Mouse (Mus musculus) myocyte (in vitro differentiated cells): ENCODE data around the gene Adgrl1.

Experiments used
- E2F4 ChIP-seq: IDR thresholded peaks from one replicate; pipeline ENCODE4 v1.6.1; 2011; ENCODE audit warnings: mild to moderate bottlenecking, control low read depth, moderate library complexity; ENCODE audit not compliant: insufficient read depth
- MYOG ChIP-seq, 3 experiments: IDR thresholded peaks; one replicate each; pipeline ENCODE4 v1.6.1; 2011; ENCODE audit warnings: control low read depth in 2 of 3, low read depth in 2 of 3, mild to moderate bottlenecking in 2 of 3; ENCODE audit not compliant: insufficient read length in 2 of 3, control insufficient read depth in 1 of 3, insufficient read depth in 1 of 3

DNA sequence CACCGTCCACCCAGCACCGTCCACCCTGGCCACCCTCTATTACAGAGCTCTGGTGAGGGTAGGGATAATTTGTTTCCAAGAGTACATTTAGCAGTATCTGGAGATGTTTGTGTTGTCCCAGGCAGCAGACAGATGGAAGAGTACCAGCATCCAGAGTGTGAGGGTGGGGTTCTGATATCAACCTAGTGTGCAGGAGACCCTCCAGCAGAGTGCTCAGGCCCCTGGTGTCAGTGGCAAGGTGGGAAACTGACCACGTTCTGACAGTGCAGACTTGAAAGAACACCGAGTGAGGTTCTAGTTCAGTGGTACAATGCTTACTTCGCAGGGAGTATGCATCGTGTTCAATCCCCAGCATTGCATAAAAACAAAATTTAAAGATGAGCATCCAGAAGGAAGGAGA is 71.8 kb downstream of the Adgrl1 start:
- TF ChIP-seq MYOG (IDR thresholded peaks at IDR 0.05; ENCODE audit: control insufficient read depth in 1 of 3, insufficient read depth in 1 of 3, insufficient read length in 2 of 3, low read depth in 2 of 3) (no peak), E2F4 (no peak)
